Mouse (Mus musculus): Measurements from ENCODE around the gene Arl3. TPM values are rescaled to one million over a fixed set of nuclear protein-coding genes. Genes with fewer than 3 reads are reported as not detected.

The Arl3 gene
- polyA plus RNA-seq, 2 experiments from 2014 or later = 22.1 to 24.5 TPM

GRCm38 (mm10) chr19:46516667-46517528 is 56.1 kb downstream of the Arl3 start:
- peak; percentile 17 for ATAC-seq

GRCm38 (mm10) chr19:46515287-46515821 is 57.6 kb downstream of the Arl3 start:
- no peak for ATAC-seq

- no peak for ATAC-seq
Observed at GRCm38 (mm10) chr19:46514387-46514786, 58.6 kb downstream of the Arl3 start.

- ATAC-seq = peak; percentile 80
Observed at GRCm38 (mm10) chr19:46511263-46511662, 61.7 kb downstream of the Arl3 start.

GRCm38 (mm10) chr19:46510824-46511223 is 62.2 kb downstream of the Arl3 start:
- peak; percentile 65 for ATAC-seq

- no peak for ATAC-seq
Observed at GRCm38 (mm10) chr19:46510401-46510800, 62.6 kb downstream of the Arl3 start.

- no peak for ATAC-seq
Observed at GRCm38 (mm10) chr19:46509736-46510135, 63.3 kb downstream of the Arl3 start.

GRCm38 (mm10) chr19:46509202-46509601 is 63.8 kb downstream of the Arl3 start:
- ATAC-seq = peak; percentile 14

GRCm38 (mm10) chr19:46508738-46509137 is 64.3 kb downstream of the Arl3 start:
- no peak for ATAC-seq

GRCm38 (mm10) chr19:46507806-46508205 is 65.2 kb downstream of the Arl3 start:
- no peak for ATAC-seq

- ATAC-seq = no peak
Observed at GRCm38 (mm10) chr19:46507181-46507581, 65.8 kb downstream of the Arl3 start.

- no peak for ATAC-seq
Observed at GRCm38 (mm10) chr19:46506372-46506717, 66.7 kb downstream of the Arl3 start.

GRCm38 (mm10) chr19:46505646-46506371 is 67.2 kb downstream of the Arl3 start:
- no peak for ATAC-seq

GRCm38 (mm10) chr19:46504822-46505417 is 68.1 kb downstream of the Arl3 start:
- no peak for ATAC-seq

- ATAC-seq = peak; percentile 5
Observed at GRCm38 (mm10) chr19:46504085-46504552, 68.9 kb downstream of the Arl3 start.

GRCm38 (mm10) chr19:46503351-46504084 is 69.5 kb downstream of the Arl3 start:
- ATAC-seq = peak; percentile 45

GRCm38 (mm10) chr19:46502471-46503166 is 70.4 kb downstream of the Arl3 start:
- ATAC-seq = peak; percentile 16

- ATAC-seq = no peak
Observed at GRCm38 (mm10) chr19:46502069-46502455, 70.9 kb downstream of the Arl3 start.

GRCm38 (mm10) chr19:46501401-46502068 is 71.5 kb downstream of the Arl3 start, which contains the start of gene Trim8:
TSS of gene Trim8 (plus strand) at chr19:46501702.
- no peak for ATAC-seq

- no peak for ATAC-seq
Observed at GRCm38 (mm10) chr19:46500581-46501341, 72.2 kb downstream of the Arl3 start.

All from activated CD4-positive, CD25-positive, alpha-beta regulatory T cell, adult 4 months (primary cell).